Mouse (Mus musculus) forebrain, embryonic 10.5 days (tissue): ENCODE results near the gene 4921536K21Rik. TPM values are rescaled to one million over a fixed set of nuclear protein-coding genes. Genes with fewer than 3 reads are reported as not detected.

Experiments used
- DNase-seq: peaks from one replicate; pipeline ENCODE4 v3.0.0-alpha.2; 2017; ENCODE audit warnings: low spot score; ENCODE audit errors: extremely low spot score
- H3K27ac ChIP-seq: fragments of 300-500 bp; sonication (generic); 2 replicates; pipeline ENCODE4 v1.5.1; 2016; ENCODE audit warnings: mild to moderate bottlenecking
- H3K27me3 ChIP-seq: fragments of 300-500 bp; sonication (generic); 2 replicates; pipeline ENCODE4 v1.6.1; 2016; ENCODE audit warnings: mild to moderate bottlenecking; ENCODE audit not compliant: poor library complexity, severe bottlenecking
- H3K36me3 ChIP-seq: fragments of 300-500 bp; sonication (generic); replicated peaks from 2 replicates; pipeline ENCODE4 v1.6.1; 2016; ENCODE audit warnings: mild to moderate bottlenecking, moderate library complexity
- H3K4me1 ChIP-seq: fragments of 300-500 bp; sonication (generic); 2 replicates; pipeline ENCODE4 v1.6.1; 2016
- H3K4me3 ChIP-seq: fragments of 300-500 bp; sonication (generic); 2 replicates; pipeline ENCODE4 v1.5.1; 2016; ENCODE audit warnings: mild to moderate bottlenecking, moderate library complexity
- H3K9me3 ChIP-seq: fragments of 300-500 bp; sonication (generic); 2 replicates; pipeline ENCODE4 v1.6.1; 2016; ENCODE audit warnings: mild to moderate bottlenecking, moderate library complexity
- WGBS: fragments of 180-500 bp; shearing (Covaris S2); methylation state at CpG from one replicate; pipeline ENCODE4 v1.1.7; 2016; 5-methylcytosine and 5-hydroxymethylcytosine counted together
- polyA plus RNA-seq: library from polyadenylated mRNA; unstranded; fragments of >200 nt; fragmentation: Nextera tagmentation; extraction: Ambion mirVana; gene quantifications from 2 replicates; pipeline ENCODE4 v1.2.1, GENCODE M21; 2016

The 4921536K21Rik gene
- polyA plus RNA-seq, 1 experiment from 2014 or later, result 1.7 TPM

GRCm38 (mm10) chr11:3863454-3864112 is 31.3 kb downstream of the 4921536K21Rik start, which contains the start of gene Osbp2:
Gene Osbp2 (minus strand): TSS chr11:3863903.
- Histone ChIP-seq H3K27ac (peak within 1 kb of the TSS; percentile 77), H3K4me1 (peaks cover 15% of the 10 kb centered on the region), H3K9me3 (no peaks in the 10 kb centered on the region), H3K36me3 (no peaks in the 10 kb centered on the region), H3K4me3 (peak within 1 kb of the TSS; percentile 62), H3K27me3 (peaks cover 54% of the 10 kb centered on the region)
- peak; percentile 86 for DNase-seq
- 4% methylated on average over 56 of the region's 58 CpGs for WGBS

GRCm38 (mm10) chr11:3862661-3863453 is 32.0 kb downstream of the 4921536K21Rik start:
- H3K4me3 ChIP-seq, result peak overlapping the region; percentile 62
- H3K27me3 ChIP-seq, result peaks cover 54% of the 10 kb centered on the region
- H3K4me1 ChIP-seq, result peaks cover 15% of the 10 kb centered on the region
- no peak for DNase-seq
- no peaks in the 10 kb centered on the region for H3K9me3 ChIP-seq
- no peak overlapping the region for H3K27ac ChIP-seq
- 74% methylated on average over 19 of the region's 19 CpGs for WGBS
- no peaks in the 10 kb centered on the region for H3K36me3 ChIP-seq

- no peak for DNase-seq
- peaks cover 38% of the 10 kb centered on the region for H3K27me3 ChIP-seq
- H3K27ac ChIP-seq, result no peak overlapping the region
- no peaks in the 10 kb centered on the region for H3K36me3 ChIP-seq
- no peaks in the 10 kb centered on the region for H3K9me3 ChIP-seq
- no peak overlapping the region for H3K4me3 ChIP-seq
- 83% methylated on average over 4 of the region's 4 CpGs for WGBS
- H3K4me1 ChIP-seq, result peaks cover 15% of the 10 kb centered on the region
Measured at GRCm38 (mm10) chr11:3860361-3860760, 34.5 kb downstream of the 4921536K21Rik start.

- no peaks in the 10 kb centered on the region; the same call in 1 of the 2 replicates for H3K9me3 ChIP-seq
- no peak overlapping the region for H3K27ac ChIP-seq
- H3K36me3 ChIP-seq, result no peaks in the 10 kb centered on the region
- H3K4me1 ChIP-seq, result peaks cover 15% of the 10 kb centered on the region
- H3K4me3 ChIP-seq, result no peak overlapping the region
- DNase-seq, result no peak
- WGBS, result 94% methylated on average over 4 of the region's 4 CpGs
- peaks cover 32% of the 10 kb centered on the region for H3K27me3 ChIP-seq
Measured at GRCm38 (mm10) chr11:3859778-3860177, 35.1 kb downstream of the 4921536K21Rik start.

- WGBS, result 79% methylated on average over 5 of the region's 5 CpGs
- H3K9me3 ChIP-seq, result peaks cover 3% of the 10 kb centered on the region; the same call in 1 of the 2 replicates
Measured at GRCm38 (mm10) chr11:3857902-3858301, 37.0 kb downstream of the 4921536K21Rik start.

GRCm38 (mm10) chr11:3855846-3856245 is 39.1 kb downstream of the 4921536K21Rik start:
- Histone ChIP-seq H3K27ac (no peak overlapping the region), H3K4me1 (no peaks in the 10 kb centered on the region), H3K9me3 (peaks cover 3% of the 10 kb centered on the region; the same call in 1 of the 2 replicates), H3K4me3 (no peak overlapping the region), H3K27me3 (no peaks in the 10 kb centered on the region), H3K36me3 (no peaks in the 10 kb centered on the region)
- no peak for DNase-seq
- WGBS, result 89% methylated on average over 5 of the region's 5 CpGs

More at GRCm38 (mm10) chr11:3857902-3858301, 37.0 kb downstream of the 4921536K21Rik start:
- peaks cover 15% of the 10 kb centered on the region for H3K27me3 ChIP-seq
- no peaks in the 10 kb centered on the region for H3K4me1 ChIP-seq
- no peak for DNase-seq
- no peak overlapping the region for H3K4me3 ChIP-seq
- H3K36me3 ChIP-seq, result no peaks in the 10 kb centered on the region
- no peak overlapping the region for H3K27ac ChIP-seq

- Histone ChIP-seq H3K9me3 (peaks cover 3% of the 10 kb centered on the region; the same call in 1 of the 2 replicates), H3K4me3 (no peak overlapping the region), H3K36me3 (no peaks in the 10 kb centered on the region), H3K27ac (no peak overlapping the region), H3K4me1 (no peaks in the 10 kb centered on the region), H3K27me3 (no peaks in the 10 kb centered on the region)
- DNase-seq, result no peak
- 87% methylated on average over 3 of the region's 3 CpGs for WGBS
Measured at GRCm38 (mm10) chr11:3854156-3854555, 40.7 kb downstream of the 4921536K21Rik start.

- Histone ChIP-seq H3K4me3 (no peak overlapping the region), H3K4me1 (no peaks in the 10 kb centered on the region), H3K27ac (no peak overlapping the region), H3K27me3 (no peaks in the 10 kb centered on the region), H3K36me3 (no peaks in the 10 kb centered on the region), H3K9me3 (peaks cover 3% of the 10 kb centered on the region; the same call in 1 of the 2 replicates)
- WGBS, result 94% methylated on average over 5 of the region's 5 CpGs
- DNase-seq, result no peak
Measured at GRCm38 (mm10) chr11:3853481-3854034, 41.3 kb downstream of the 4921536K21Rik start.

GRCm38 (mm10) chr11:3853031-3853430 is 41.9 kb downstream of the 4921536K21Rik start:
- 96% methylated on average over 10 of the region's 10 CpGs for WGBS
- Histone ChIP-seq H3K27me3 (no peaks in the 10 kb centered on the region), H3K36me3 (no peaks in the 10 kb centered on the region), H3K4me1 (no peaks in the 10 kb centered on the region), H3K4me3 (no peak overlapping the region), H3K9me3 (peaks cover 3% of the 10 kb centered on the region; the same call in 1 of the 2 replicates), H3K27ac (no peak overlapping the region)
- no peak for DNase-seq

GRCm38 (mm10) chr11:3851872-3852271 is 43.0 kb downstream of the 4921536K21Rik start:
- H3K27ac ChIP-seq, result no peak overlapping the region
- no peaks in the 10 kb centered on the region for H3K4me1 ChIP-seq
- no peak for DNase-seq
- 89% methylated on average over 4 of the region's 4 CpGs for WGBS
- no peak overlapping the region for H3K4me3 ChIP-seq
- peaks cover 3% of the 10 kb centered on the region; the same call in 1 of the 2 replicates for H3K9me3 ChIP-seq
- no peaks in the 10 kb centered on the region for H3K36me3 ChIP-seq
- H3K27me3 ChIP-seq, result no peaks in the 10 kb centered on the region

GRCm38 (mm10) chr11:3850746-3851277 is 44.1 kb downstream of the 4921536K21Rik start:
- Histone ChIP-seq H3K27ac (no peak overlapping the region), H3K4me1 (no peaks in the 10 kb centered on the region), H3K27me3 (no peaks in the 10 kb centered on the region), H3K9me3 (peaks cover 3% of the 10 kb centered on the region; the same call in 1 of the 2 replicates), H3K4me3 (no peak overlapping the region), H3K36me3 (no peaks in the 10 kb centered on the region)
- no peak for DNase-seq
- 71% methylated on average over 5 of the region's 5 CpGs for WGBS

GRCm38 (mm10) chr11:3850315-3850614 is 44.6 kb downstream of the 4921536K21Rik start:
- 82% methylated on average over 2 of the region's 2 CpGs for WGBS
- H3K36me3 ChIP-seq, result no peaks in the 10 kb centered on the region
- H3K9me3 ChIP-seq, result peaks cover 3% of the 10 kb centered on the region; the same call in 1 of the 2 replicates
- H3K4me3 ChIP-seq, result no peak overlapping the region
- H3K27me3 ChIP-seq, result no peaks in the 10 kb centered on the region
- H3K4me1 ChIP-seq, result no peaks in the 10 kb centered on the region
- no peak for DNase-seq
- no peak overlapping the region for H3K27ac ChIP-seq
